Mouse (Mus musculus): Measurements from ENCODE around the gene Eloa. TPM values are rescaled to one million over a fixed set of nuclear protein-coding genes. Genes with fewer than 3 reads are reported as not detected.
"Not testable (repeated sequence)": the region's sequence is repeated elsewhere in the genome, so short reads cannot be mapped to it uniquely, and the experiment has no call there.

Gene Eloa
- total RNA-seq, 2 experiments from 2014 or later: 28.7 to 30.3 TPM

DNA sequence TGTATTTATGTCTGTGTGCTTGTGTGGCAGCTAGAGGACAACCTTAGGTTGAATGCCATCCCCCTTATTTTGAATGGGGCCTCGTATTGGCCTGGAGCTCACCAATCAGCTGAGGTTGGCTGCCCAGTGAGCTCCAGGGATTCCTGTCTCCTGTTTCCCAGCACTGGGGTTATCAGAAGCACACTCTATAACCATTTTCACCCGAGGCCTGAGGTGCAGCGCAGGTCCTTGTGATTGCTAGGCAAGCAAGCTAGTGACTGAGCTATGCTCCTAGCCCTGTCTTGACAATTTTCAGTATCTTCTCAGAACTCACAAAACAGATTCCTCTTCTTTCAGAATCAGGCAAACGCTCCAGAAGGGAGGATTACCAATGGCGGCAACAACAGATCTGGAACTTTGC is 37.0 kb downstream of the Eloa start:
- DNase-seq: no peak

DNA sequence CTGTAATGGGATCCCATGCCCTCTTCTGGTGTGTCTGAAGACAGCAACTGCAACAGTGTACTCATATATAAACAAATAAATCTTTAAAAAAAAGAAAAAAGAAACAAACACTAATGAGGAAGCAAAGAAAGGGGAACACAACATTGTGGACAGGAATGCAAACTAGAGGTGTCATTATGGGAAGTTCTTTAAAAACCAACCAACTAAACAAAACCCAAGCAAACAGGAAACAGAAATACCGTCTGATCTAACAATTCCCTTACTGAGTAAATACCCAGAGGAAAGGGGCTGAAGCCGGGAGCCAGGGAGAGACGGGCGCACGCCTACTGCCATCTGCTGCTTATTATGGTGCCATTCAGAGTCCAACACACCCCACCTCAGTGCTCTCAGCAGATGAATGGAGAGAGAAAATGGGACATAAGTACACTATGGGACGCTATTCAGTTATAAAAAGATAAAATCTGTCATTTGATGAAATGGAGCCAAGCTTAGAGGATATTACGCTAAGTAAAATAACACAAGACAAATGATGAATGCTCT is 40.0 kb downstream of the Eloa start:
- peak; percentile 81 to 84 for DNase-seq

DNA sequence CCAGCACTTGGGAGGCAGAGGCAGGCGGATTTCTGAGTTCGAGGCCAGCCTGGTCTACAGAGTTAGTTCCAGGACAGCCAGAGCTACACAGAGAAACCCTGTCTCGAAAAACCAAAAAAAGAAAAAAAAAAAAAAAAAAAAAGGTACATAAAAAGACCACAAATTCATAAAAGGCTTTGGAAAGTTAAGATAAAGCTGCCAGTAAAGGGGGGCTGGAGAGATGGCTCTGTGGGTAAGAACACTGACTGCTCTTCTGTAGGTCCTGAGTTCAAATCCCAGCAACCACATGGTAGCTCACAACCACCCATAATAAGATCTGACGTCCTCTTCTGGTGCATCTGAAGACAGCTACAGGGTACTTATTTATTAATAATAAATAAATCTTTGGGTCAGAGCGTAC is 41.3 kb downstream of the Eloa start:
- DNase-seq: not testable (repeated sequence)

DNA sequence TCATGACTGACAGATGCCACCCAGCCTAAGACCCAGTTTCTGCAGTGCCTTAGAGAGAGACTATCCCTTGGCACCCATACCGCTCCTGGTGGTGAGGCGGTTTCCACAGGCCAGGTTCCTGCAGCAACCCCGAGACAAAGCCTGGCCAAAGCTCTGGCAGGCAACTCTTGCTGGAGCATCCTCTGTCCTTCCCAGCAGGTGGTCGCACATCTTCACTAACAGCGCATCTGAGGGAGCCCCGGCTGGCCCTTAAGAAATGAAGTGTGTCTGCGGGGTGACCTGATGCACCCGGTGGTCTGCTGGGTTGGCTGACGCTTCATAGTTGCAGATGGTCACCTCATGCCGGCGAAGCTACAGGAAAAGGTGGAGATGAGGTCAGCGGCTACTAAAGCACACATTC is 45.4 kb downstream of the Eloa start:
- no peak for DNase-seq

DNA sequence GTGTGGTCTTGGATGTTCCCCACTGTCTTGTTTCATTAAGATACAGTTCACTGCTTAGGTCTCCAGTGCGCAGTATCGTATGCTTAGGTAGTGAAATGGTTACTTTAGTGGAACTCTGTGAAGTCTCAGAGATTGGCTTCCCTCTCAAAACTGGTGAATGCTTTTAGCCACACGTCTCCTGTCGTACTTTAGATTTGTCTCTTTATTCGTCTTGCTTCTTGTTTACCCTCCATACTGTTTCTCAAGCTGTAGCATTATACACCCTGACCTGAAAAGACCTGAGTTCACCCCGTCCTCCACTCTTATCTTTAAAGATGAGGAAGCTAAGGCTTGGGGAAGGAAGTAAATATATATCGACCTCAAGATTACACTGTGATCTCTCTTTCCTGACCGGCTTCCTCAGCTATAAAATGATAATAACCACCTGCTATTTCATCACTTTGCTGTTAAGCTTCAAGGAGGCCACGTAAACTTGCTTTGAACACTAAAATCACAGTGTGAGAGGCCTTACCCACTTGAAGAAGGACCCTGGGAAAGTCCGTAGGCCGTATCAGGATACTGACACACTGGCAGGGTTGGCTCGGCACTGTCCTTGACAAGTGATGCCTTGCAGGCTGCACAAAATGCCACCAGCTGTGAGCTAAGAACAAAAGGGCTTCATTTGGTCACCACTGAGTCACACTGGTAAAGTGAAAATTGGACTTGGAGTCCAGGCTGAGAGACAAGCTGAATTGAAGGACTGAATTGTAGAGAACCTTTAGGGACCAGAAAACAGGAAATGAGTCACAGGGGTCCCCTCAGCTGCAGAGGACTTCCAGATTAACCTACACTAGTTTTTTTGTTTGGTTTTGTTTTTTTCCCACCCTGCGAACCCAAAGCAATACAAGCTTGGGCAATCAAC is 48.4 kb downstream of the Eloa start:
- DNase-seq: no peak

DNA sequence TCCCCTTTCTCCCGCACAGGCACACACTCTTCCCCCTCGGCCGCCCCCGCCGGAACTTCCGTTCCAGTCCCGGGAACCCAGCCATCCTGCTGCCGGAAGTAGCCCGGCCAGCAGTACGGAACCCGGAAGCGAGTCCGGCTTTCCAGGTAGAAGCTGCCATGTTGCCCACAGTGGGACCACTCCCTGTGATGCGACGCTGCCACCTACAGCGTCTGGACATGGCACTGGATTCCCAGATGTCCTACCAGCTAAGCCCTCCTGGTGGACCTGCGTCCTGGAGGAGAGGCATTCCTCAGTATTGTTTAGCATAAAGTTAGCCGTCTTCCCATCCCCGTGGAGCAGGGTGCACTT is 49.0 kb downstream of the Eloa start, which contains the start of gene Lypla2:
Gene Lypla2, minus strand, starts transcription at position 71 of the 351 bp plus-strand sequence.
- DNase-seq: peak; percentile 88 to 89

DNA sequence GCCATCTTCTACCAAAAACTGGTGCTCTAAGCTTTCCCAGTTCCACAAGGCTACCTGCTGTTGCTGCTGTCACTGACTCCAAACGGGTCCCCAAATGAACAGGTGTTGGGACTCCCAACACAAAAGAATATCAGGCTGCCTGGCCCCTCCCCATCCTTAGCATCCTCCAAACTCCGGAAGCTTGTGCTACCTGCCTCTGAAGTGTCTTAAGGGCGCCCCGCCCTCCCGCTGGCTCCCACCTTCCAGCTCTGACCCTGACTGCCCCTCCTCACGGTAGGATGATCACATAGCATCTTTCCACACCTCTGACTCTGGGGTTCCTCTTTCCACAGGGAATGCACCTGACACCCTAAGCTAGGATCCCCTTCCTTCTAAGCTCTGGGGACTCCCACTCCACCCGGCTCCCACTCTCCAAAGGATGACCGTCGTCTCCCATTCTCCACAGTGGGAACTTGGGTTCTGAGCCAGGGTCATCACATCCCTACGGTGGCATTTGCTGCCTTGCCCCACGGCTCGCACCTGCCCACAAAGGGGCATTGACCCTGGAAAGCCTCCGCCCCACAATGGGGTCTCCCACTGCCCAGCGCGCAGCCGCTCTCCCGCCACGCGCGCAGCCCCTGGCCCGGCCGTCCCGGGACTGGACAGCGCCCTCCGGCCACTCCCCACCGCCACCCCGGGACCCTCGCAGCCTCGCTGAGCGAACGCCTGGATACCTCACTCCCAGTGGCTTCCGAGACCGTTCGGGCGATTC is 49.6 kb downstream of the Eloa start:
- no peak for DNase-seq

DNA sequence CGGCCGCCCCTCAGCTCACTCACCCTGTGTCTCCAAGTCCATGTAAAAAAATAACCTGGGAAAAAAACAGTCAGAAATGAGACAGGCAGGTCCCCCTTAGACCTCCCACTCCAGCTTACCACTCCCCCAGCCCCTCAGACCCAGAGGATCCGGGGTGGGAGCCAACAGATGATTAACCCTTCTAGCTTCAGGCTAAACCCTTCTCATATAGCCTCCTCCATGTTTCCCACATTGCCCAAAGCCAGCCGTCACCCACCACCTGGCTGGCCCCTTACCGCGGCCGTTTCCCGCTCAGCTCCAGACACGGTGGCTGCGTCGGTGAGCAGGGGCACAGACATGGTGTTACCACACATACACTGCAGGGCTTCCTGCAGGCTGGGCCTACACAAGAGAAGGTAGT is 51.0 kb downstream of the Eloa start:
- DNase-seq: no peak

DNA sequence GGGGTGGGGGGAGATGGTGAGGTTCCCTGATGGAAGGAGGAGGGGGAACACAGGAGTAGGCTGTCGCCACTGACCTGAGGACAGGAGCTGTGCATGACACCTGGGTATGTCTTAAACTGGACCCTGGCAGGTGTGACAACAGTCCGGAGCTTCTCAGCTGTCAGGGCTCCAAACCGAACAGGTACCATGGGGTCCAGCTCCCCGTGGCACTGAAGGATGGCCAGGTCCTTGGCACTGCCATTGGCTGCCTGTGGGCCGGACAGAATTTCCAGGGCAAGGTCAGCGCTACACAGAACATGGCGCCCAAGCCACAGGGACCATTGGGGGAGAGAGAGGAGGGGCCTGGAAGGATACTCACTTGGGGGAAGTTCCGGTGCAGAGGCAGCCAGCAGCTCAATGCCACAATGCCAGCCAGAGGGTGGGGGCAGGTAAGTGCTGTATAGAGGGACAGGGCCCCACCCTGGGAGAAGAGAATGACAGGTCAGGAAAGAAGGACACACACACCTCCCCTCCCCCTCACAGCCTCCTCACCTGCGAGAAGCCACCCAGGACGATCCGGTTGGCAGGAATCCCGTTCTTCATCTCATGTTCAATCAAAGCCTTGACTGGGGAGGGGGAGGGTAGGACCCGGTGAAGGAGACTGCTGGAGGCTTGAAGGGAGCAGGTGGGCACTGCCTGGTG is 52.4 kb downstream of the Eloa start:
- DNase-seq: no peak

DNA sequence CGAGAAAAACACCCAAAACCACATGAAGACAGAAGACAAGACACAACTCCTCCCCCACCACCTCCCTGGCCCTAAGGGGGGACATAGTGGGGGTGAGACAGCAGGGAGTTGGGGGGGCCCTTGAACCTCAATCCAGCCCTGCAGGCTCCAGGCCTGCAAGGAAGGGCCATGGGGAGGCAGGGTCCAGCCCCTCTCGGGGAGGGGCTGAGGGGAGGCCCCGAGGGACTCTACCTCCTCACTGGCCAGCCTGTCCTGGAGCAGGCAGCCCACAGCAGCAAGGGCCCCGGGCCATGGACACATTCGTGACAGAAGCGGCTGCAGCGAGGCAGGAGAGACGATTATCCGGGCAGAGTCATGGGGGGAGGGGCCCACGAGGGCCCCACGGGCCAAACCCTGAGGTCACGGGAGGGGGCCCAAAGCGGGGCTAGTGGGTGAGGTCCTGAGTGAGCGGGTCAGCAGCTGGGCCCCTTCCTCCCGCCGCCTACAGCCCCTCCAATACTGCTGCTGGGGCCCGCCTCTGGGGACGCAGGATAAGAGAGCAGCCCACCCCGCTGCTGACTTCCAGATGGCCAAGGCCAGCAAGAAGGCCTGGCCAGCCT is 53.2 kb downstream of the Eloa start:
- DNase-seq: no peak

DNA sequence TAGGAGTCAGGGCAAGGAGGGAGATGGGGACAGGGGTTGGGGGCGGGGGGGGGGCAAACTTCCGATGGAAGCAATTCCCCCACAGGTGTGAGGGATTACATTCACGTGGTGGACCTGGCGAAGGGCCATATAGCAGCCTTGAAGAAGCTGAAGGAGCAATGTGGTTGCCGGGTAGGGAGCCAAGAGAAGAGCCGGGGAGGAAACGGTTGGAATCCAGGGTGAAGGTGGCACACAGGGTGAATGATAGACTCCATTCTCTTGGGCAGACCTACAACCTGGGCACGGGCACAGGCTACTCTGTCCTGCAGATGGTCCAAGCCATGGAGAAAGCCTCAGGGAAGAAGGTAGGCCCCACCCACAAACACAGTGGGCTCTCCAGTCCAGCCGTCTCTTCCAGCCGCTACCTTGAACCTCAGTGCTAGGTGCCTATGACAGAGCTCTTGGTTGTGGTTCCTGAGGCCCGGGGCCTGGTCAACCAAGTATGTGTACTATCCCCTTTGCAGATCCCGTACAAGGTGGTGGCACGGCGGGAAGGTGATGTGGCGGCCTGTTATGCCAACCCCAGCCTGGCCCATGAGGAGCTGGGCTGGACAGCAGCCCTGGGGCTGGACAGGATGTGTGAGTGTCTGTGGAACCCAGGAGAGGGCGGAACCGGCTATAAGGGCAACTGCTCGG is 54.3 kb downstream of the Eloa start:
- no peak for DNase-seq

DNA sequence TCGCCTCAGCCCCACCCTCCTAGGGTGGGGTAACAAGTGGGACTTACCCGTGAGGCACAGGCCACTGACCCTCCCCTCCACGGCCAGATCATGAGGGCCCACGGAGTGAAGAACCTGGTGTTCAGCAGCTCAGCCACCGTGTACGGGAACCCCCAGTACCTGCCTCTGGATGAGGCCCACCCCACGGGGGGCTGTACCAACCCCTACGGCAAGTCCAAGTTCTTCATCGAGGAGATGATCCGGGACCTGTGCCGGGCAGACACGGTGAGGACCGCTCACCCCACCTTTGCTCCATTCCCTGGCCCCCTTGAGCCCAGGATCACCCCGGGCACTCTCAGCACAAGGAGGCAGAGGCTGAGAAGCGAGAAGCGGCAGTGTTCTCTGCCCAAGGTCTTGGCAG is 55.3 kb downstream of the Eloa start:
- DNase-seq: no peak

DNA sequence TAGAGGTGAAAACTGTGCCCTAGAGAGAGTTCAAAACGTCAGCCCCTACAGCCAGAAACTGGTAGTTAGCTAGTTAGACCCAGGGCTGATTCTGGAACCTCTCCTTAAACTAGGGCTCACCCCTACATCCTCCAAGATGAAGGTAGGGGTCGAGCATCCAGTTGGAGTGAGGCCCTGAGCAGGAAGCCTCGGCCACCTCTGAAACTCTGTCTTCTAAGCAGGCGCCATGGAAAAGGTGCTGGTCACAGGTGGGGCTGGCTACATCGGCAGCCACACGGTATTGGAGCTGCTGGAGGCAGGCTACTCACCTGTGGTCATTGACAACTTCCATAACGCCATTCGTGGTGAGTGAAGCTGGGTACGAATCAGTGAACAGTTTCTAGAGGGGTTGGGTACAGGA is 56.5 kb downstream of the Eloa start:
- no peak for DNase-seq

DNA sequence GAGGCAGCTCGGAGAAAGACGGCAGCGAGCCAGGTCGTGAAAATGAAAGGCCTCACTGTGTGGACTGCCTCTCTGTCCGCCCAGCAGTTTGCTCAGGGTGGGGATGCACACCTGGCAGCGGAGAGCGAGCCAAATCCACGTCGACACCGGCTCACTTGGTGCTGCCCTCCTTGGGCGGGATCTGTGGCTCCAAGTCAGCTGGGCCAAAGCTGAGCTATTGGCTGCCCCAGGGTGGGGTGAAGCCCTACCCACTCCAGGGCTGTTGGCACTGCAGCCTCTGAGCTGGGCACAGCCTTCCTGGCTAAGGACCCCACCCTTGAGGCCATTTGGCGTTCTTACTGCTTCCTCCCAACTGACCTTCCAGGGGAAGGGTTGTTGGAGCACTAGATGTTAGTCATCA is 57.1 kb downstream of the Eloa start:
- DNase-seq: peak in 1 of 2 experiments; percentile 62

DNA sequence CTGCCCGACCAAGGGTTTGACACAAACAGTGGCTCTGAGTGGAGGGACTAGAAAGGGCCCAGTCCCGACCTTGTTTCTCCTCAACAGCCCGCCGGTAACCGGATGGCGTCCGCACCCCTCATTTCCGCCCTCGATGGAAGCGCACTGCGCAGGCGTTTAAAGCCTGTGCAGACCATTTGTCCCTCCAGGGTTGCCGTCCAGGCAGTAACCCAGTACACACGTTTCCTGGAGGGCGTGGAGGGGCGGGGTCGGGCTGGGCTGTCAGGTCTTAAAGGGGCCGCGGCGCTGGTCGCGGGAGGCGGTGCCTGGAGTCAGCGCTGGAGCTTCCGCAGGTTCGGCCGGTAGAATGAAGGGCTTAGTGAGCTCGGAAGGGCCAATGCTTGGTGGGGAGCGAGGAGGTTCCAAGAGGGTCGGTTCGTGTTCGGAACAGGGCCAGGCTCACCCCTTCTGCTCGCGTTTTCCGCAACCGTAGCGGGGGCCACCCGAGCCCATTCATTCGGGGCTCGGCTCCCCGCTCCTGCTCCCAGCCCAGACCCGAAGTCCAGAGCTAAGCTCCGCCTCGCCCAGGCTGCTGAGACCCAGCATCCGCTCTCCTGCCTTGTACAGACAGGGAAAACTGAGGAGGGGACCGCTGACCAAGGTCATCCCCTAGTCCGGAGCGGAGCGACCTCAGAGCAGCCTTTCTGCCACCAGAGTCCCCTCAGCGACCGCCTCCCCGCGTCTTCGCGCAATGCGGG is 57.9 kb downstream of the Eloa start, which contains the start of gene Gale:
Gene Gale, plus strand, starts transcription at position 271 of the 737 bp plus-strand sequence.
- peak; percentile 92 to 95 for DNase-seq

DNA sequence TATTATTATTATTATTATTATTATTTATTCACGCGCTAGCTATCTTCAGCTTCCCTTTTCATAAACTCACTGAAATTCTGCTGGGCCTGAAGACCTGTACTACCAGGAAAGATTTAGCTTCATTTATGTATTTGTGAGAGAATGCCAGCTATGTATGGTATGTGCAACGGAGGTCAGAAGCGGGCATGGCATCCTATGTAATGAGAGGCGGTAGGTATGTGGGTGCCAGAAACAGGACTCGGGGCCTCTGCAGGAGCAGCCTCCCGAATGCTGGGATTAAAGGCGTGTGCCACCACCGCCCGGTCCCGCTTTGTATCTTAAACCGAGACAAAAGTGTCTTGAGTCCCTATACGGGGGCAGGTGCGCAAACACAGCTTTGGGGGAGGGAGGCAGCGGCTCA is 58.6 kb downstream of the Eloa start:
- no peak for DNase-seq

DNA sequence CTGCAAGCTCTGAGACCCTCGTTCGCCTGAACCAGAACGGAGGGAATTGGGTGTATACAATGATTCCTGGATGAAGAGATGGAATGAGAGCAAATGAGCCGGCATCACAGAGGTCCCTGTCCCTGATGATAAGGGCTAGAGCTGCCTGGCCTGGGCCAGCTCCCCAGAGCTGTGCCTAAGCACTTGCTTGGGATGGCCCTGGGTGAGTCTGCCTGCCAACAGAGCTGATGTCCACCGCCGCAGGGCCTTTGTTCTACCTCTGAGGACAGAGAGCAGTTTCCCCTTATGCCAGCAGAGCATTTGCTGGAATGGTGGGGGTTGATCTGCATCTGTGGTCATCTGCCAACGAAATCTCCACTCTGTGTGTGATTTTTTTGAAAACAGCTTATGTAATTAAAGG is 59.4 kb downstream of the Eloa start:
- DNase-seq: no peak

DNA sequence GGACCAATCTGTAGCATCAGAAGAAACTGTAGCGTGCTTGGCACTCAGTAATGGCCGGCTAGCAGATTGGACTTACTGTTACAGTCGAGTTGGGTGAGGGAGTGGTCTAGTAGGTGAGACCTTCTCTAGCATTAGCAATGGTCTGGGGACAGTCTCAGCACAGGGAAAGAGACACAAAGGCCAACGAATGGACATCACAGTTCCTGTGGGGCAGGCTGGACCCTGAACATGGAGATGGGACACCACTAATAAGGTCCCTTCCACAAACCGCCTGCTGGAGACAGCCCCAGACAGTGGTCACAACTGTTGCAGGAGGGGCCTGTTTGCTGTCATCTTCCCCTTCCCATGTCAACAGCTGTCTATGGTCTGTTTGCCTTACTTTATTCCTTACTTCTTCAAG is 59.9 kb downstream of the Eloa start:
- DNase-seq: no peak

DNA sequence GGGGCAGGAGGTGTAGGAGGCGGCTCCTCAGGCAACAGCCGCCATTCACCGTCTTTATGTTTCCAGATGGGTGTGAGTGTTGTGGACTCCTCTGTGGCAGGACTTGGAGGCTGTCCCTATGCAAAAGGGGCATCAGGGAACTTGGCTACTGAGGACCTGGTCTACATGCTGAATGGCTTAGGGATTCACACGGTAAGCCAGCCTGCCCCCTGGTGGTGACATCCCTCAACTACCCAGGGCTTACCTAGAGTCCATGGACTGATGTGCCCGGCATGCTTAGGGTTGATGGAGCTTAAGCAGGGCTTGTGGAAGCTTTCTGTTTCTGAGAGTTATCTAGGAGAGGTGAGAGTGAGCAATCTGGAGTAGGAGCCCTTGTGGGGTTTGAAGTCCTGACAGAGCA is 60.8 kb downstream of the Eloa start:
- peak; percentile 62 to 67 for DNase-seq

DNA sequence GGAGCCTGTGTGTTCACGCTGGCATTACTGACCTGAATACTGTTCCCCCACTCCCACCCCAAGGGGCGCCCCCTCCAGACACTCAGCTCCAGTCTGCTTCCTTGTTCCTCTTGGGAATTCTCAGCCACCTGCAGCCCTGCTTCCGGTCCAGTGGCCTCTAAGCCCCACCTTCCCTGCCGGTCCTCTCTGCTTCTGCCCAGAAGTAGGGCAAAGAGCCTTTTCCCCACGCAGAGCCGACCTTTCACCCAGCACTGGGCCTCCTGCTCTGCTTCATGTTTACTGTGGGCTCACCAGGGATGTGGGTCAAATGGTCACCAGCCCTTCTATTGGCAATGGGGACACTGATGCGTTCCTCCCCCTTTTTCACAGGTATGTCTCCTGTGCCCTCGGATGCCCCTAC is 63.2 kb downstream of the Eloa start:
- DNase-seq: no peak

DNA sequence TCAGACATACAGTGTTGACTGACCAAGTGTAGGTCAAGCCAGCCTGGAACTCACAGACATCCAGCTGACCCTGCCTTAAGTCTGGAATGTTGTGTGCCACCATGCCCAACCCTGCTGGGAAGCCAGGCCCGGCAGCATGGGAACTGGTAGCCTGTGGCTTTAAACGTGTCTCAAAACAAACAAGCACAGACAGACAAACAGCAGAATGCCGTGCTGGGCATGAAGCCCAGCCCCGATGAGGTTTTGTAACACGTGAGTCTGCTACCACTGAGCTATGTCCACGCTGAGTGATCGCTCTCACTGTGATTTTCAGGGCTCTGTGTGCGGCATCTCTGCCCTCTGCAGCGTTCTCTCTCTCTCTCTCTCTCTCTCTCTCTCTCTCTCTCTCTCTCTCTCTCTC is 65.7 kb downstream of the Eloa start:
- no peak for DNase-seq
